Mouse (Mus musculus): Measurements from ENCODE around the gene Zc3h10. TPM values are rescaled to one million over a fixed set of nuclear protein-coding genes. Genes with fewer than 3 reads are reported as not detected.

Zc3h10 gene
- polyA plus RNA-seq, 1 experiment: 15.2 TPM

DNA sequence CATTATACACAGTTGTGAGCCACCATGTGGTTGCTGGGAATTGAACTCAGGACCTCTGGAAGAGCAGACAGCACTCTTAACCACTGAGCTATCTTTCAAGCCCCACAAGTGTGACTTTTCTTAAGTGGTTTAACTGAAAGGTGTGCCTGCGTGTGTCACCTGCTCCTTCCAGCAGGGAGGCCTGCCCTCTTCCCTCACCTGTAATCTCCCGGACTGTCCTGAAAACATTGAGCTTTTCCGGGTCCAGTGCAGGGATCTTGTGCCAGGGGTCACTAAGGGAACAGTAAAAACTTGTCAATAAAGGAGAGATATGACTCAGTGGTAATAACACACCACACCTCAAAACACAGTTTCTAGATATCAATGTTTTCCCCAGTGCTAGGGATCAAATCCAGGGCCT, 31.7 kb upstream of the Zc3h10 start:
- no peak overlapping the region for H3K4me3 ChIP-seq (ENCODE audit: low read depth, low read length)
- H3K27ac ChIP-seq (ENCODE audit: insufficient read depth, low read depth, low read length): peak overlapping the region; percentile 78
- H3K4me1 ChIP-seq (ENCODE audit: control insufficient read depth, insufficient read depth, insufficient read length, low read length): peaks cover 15% of the 10 kb centered on the region
- 25% methylated on average over 3 of the region's 3 CpGs for WGBS
- TF ChIP-seq CTCF (IDR thresholded peaks at IDR 0.05; ENCODE audit: extremely low read depth, insufficient read length, insufficient replicate concordance, low read depth, low read length): no peak
- TF ChIP-seq POLR2A (IDR thresholded peaks at IDR 0.05; ENCODE audit: low read depth, low read length): no peak
- peaks cover 74% of the 10 kb centered on the region for H3K36me3 ChIP-seq (ENCODE audit: control insufficient read depth, insufficient read depth, low read length)
- H3K27me3 ChIP-seq (ENCODE audit: control insufficient read depth, insufficient read depth, low read length): no peaks in the 10 kb centered on the region

DNA sequence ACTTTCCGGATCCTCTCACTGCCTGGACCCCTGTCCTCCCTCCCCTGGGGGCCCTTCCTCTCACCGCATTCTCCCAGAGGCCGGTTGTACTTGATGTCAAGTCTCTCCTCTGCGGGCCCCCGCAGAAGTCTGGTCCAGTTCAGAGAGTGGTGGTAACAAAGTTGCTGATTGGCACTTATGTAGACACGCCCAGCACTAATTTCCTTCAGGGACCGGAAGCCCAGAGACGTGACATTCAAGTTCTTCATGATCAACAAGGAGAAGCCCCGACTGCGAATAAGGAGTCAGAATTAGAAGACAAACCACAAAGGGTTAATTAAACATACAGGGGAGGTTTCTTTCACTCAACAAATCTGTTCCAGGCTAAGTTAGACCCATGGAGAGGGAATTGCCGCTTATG, 30.8 kb upstream of the Zc3h10 start:
- no peak for TF ChIP-seq POLR2A (IDR thresholded peaks at IDR 0.05; ENCODE audit: low read depth, low read length)
- TF ChIP-seq CTCF (IDR thresholded peaks at IDR 0.05; ENCODE audit: extremely low read depth, insufficient read length, insufficient replicate concordance, low read depth, low read length): no peak
- Histone ChIP-seq H3K27ac (ENCODE audit: insufficient read depth, low read depth, low read length) (no peak overlapping the region), H3K4me3 (ENCODE audit: low read depth, low read length) (peak overlapping the region; percentile 34), H3K27me3 (ENCODE audit: control insufficient read depth, insufficient read depth, low read length) (no peaks in the 10 kb centered on the region), H3K36me3 (ENCODE audit: control insufficient read depth, insufficient read depth, low read length) (peaks cover 77% of the 10 kb centered on the region), H3K4me1 (ENCODE audit: control insufficient read depth, insufficient read depth, insufficient read length, low read length) (peaks cover 8% of the 10 kb centered on the region)
- WGBS: 68% methylated on average over 11 of the region's 11 CpGs

DNA sequence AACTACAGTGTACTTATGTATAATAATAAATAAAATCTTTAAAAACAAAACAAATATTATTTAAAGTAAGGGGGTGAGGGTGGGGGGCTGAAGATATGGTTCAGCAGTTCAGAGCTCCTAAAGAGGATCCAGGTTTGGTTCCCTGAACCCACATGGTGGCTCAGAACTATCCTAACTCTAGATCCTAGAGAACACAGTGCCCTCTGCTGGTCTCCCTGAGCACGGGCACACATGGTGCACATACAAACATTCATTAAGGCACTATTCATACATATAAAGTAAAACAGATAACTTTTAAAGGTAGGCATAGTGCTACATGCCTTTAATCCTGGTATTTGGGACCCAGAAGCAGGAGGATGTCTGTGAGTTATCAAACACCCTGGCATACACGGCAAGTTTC, 27.5 kb upstream of the Zc3h10 start:
- TF ChIP-seq CTCF (IDR thresholded peaks at IDR 0.05; ENCODE audit: extremely low read depth, insufficient read length, insufficient replicate concordance, low read depth, low read length): peak; percentile 57; the same call in 1 of the 2 replicates
- TF ChIP-seq POLR2A (IDR thresholded peaks at IDR 0.05; ENCODE audit: low read depth, low read length): no peak
- H3K4me1 ChIP-seq (ENCODE audit: control insufficient read depth, insufficient read depth, insufficient read length, low read length): peaks cover 6% of the 10 kb centered on the region
- no peak overlapping the region for H3K4me3 ChIP-seq (ENCODE audit: low read depth, low read length)
- H3K36me3 ChIP-seq (ENCODE audit: control insufficient read depth, insufficient read depth, low read length): peaks cover 85% of the 10 kb centered on the region
- H3K27me3 ChIP-seq (ENCODE audit: control insufficient read depth, insufficient read depth, low read length): no peaks in the 10 kb centered on the region
- no peak overlapping the region for H3K27ac ChIP-seq (ENCODE audit: insufficient read depth, low read depth, low read length)
- WGBS: 93% methylated on average over 2 of the region's 2 CpGs

DNA sequence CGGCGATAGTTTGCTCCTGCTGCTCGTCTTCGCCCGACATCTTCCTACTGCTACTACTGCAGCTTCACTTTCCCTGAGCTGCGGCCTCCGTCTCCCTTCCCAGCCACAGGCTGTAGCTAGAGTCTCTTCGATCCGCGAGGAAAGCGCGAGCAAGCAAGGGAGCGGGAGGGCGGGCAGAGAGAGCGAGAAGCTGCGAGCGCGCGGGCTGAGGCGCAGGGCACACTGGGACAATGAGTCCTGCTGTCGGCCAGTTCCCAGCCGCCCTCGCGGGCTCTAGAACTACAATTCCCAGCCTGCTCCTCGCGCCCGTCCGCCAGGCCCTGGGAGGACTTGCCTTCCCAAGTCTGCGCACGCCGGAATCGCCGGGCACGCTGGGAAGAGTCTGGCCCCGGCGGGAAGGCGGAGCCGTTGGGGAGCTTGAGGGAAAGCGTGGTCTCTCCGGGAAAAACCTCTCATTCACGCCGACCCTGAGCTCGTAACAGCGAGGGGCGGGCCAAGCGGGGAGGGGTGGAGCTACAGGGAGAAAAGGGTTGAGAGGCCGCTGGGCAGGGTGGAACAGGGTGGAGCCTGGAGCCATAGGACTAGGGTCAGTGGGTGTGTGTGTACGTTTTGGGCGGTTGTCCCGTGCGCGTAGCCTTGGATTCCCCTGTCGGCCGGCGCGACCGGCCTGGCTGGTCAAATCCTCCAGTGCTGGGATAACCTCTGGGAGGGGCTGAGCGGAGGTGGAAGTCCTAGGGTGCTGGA, 18.4 kb upstream of the Zc3h10 start, which contains the start of gene Pa2g4:
Pa2g4 (minus strand) TSS at position 200 of the 744 bp plus-strand sequence.
- peak within 1 kb of the TSS; percentile 78 for H3K4me3 ChIP-seq (ENCODE audit: low read depth, low read length)
- H3K4me1 ChIP-seq (ENCODE audit: control insufficient read depth, insufficient read depth, insufficient read length, low read length): peaks cover 2% of the 10 kb centered on the region; the same call in 1 of the 2 replicates
- H3K36me3 ChIP-seq (ENCODE audit: control insufficient read depth, insufficient read depth, low read length): peaks cover 36% of the 10 kb centered on the region
- no peaks in the 10 kb centered on the region for H3K27me3 ChIP-seq (ENCODE audit: control insufficient read depth, insufficient read depth, low read length)
- TF ChIP-seq POLR2A (IDR thresholded peaks at IDR 0.05; ENCODE audit: low read depth, low read length): peak; percentile 81
- TF ChIP-seq CTCF (IDR thresholded peaks at IDR 0.05; ENCODE audit: extremely low read depth, insufficient read length, insufficient replicate concordance, low read depth, low read length): 0 out of 2 replicates have a peak, but pooled peaks have one; percentile 16
- H3K27ac ChIP-seq (ENCODE audit: insufficient read depth, low read depth, low read length): peak within 1 kb of the TSS; percentile 72
- WGBS: 1% methylated on average over 58 of the region's 58 CpGs

DNA sequence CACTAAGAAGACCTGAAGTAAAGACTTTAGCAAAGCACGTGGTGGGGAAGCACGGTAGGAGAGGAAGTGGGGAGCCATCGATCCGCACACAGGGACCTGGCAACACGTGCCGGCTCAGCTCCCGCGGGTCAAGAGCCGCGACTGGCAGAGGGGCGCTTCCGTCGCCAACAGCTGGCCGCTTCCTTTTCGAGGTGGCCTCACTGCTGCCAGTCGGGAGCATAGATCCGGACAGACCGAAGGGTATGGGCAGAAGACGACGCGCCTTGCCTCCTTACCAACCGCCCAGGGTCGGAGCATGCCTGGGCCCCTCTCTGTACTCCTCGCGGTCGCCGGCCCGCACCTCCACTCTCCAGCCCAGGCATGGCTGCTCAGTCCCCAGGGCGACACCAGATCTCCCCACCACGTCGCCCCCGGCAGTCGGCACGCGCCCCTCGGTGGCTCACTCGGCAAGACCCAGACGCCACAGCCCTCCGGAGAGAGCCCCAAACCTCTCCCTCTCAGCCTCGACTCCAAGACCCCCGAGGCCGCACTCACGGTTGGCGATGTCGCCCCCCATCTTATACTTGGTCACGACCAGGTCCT, 17.7 kb upstream of the Zc3h10 start:
- peaks cover 40% of the 10 kb centered on the region for H3K36me3 ChIP-seq (ENCODE audit: control insufficient read depth, insufficient read depth, low read length)
- peak overlapping the region; percentile 78 for H3K4me3 ChIP-seq (ENCODE audit: low read depth, low read length)
- peaks cover 2% of the 10 kb centered on the region; the same call in 1 of the 2 replicates for H3K4me1 ChIP-seq (ENCODE audit: control insufficient read depth, insufficient read depth, insufficient read length, low read length)
- WGBS: under 1% methylated on average over 46 of the region's 46 CpGs
- no peaks in the 10 kb centered on the region for H3K27me3 ChIP-seq (ENCODE audit: control insufficient read depth, insufficient read depth, low read length)
- H3K27ac ChIP-seq (ENCODE audit: insufficient read depth, low read depth, low read length): peak overlapping the region; percentile 59
- TF ChIP-seq POLR2A (IDR thresholded peaks at IDR 0.05; ENCODE audit: low read depth, low read length) (no peak), CTCF (IDR thresholded peaks at IDR 0.05; ENCODE audit: extremely low read depth, insufficient read length, insufficient replicate concordance, low read depth, low read length) (no peak)

DNA sequence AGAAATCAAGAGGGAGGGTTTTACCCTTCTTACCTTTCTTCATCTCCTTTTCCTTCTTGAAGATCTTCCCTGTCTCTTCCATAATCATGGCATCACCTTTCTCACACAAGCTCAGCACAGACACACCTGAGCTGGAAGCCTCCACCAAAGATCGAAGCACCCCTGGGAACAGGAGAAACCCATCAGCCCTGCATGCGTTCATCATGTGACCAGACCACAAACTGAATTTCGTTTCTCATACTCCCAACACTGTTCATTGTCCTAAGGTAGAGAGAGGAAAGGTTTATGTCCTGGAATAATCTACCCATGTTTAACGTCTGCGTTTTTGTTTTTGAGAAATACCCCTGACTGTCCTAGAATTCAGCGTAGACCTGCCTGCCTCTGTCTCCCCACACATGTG, 16.0 kb upstream of the Zc3h10 start:
- Histone ChIP-seq H3K4me3 (ENCODE audit: low read depth, low read length) (no peak overlapping the region), H3K4me1 (ENCODE audit: control insufficient read depth, insufficient read depth, insufficient read length, low read length) (peaks cover 2% of the 10 kb centered on the region; the same call in 1 of the 2 replicates), H3K27ac (ENCODE audit: insufficient read depth, low read depth, low read length) (no peak overlapping the region), H3K27me3 (ENCODE audit: control insufficient read depth, insufficient read depth, low read length) (no peaks in the 10 kb centered on the region), H3K36me3 (ENCODE audit: control insufficient read depth, insufficient read depth, low read length) (peaks cover 41% of the 10 kb centered on the region)
- 65% methylated on average over 6 of the region's 6 CpGs for WGBS
- TF ChIP-seq CTCF (IDR thresholded peaks at IDR 0.05; ENCODE audit: extremely low read depth, insufficient read length, insufficient replicate concordance, low read depth, low read length): no peak
- TF ChIP-seq POLR2A (IDR thresholded peaks at IDR 0.05; ENCODE audit: low read depth, low read length): no peak

DNA sequence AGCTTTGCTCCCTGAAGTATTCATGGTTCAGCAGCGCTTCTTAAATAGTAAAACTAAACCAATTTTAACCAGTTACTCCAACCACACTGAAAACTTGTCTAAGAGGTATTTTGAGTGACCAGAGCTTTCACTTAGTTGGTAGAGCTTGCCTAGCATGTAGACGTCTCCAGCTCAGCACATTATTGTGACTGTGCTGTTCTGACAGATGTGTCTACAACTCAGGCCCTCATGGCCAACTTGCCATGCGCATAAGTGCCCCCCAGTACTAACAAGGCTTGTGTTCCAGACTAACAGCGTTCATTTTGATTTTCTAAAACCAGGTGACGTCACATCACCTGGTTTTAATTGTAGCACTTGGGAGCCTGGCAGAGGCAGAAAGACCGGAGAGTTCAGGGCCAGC, 9.4 kb upstream of the Zc3h10 start:
- H3K36me3 ChIP-seq (ENCODE audit: control insufficient read depth, insufficient read depth, low read length): peaks cover 35% of the 10 kb centered on the region
- no peak overlapping the region for H3K27ac ChIP-seq (ENCODE audit: insufficient read depth, low read depth, low read length)
- no peak for TF ChIP-seq CTCF (IDR thresholded peaks at IDR 0.05; ENCODE audit: extremely low read depth, insufficient read length, insufficient replicate concordance, low read depth, low read length)
- no peak for TF ChIP-seq POLR2A (IDR thresholded peaks at IDR 0.05; ENCODE audit: low read depth, low read length)
- H3K4me3 ChIP-seq (ENCODE audit: low read depth, low read length): no peak overlapping the region
- no peaks in the 10 kb centered on the region for H3K4me1 ChIP-seq (ENCODE audit: control insufficient read depth, insufficient read depth, insufficient read length, low read length)
- WGBS: 85% methylated on average over 6 of the region's 6 CpGs
- no peaks in the 10 kb centered on the region for H3K27me3 ChIP-seq (ENCODE audit: control insufficient read depth, insufficient read depth, low read length)

All from small intestine, adult 2 months (tissue).